Mouse (Mus musculus) stomach, embryonic 16.5 days (tissue): ENCODE measurements around the gene Muc3. TPM values are rescaled to one million over a fixed set of nuclear protein-coding genes. Genes with fewer than 3 reads are reported as not detected.
A peak's percentile ranks its signal among the peaks of the same experiment; 100 is the strongest.

Experiments
- ATAC-seq: fragments of 200-750 bp; cut with Nextera tagmentation; 2 replicates; pipeline ENCODE4 v1.8.0; 2017; ENCODE audit warnings: moderate number of reproducible peaks, moderate TSS enrichment; ENCODE audit not compliant: insufficient read depth, low FRiP score
- H3K27ac ChIP-seq: fragments of 300-500 bp; sonication (generic); 2 replicates; pipeline ENCODE4 v1.5.1; 2014; ENCODE audit warnings: low read length
- H3K27me3 ChIP-seq: fragments of 300-500 bp; sonication (generic); 2 replicates; pipeline ENCODE4 v1.6.1; 2014; ENCODE audit warnings: low read length, control low read depth, mixed read lengths; ENCODE audit not compliant: control insufficient read depth, insufficient read depth
- H3K36me3 ChIP-seq: fragments of 300-500 bp; sonication (generic); 2 replicates; pipeline ENCODE4 v1.6.1; 2014; ENCODE audit warnings: low read length; ENCODE audit not compliant: control insufficient read depth, insufficient read depth
- H3K4me1 ChIP-seq: fragments of 300-500 bp; sonication (generic); 2 replicates; pipeline ENCODE4 v1.6.1; 2014; ENCODE audit warnings: low read length, control low read depth, mixed read lengths; ENCODE audit not compliant: control insufficient read depth, insufficient read depth
- H3K4me2 ChIP-seq: fragments of 300-500 bp; sonication (generic); 2 replicates; pipeline ENCODE4 v1.6.1; 2014; ENCODE audit warnings: low read depth, low read length, mixed read lengths
- H3K4me3 ChIP-seq: fragments of 300-500 bp; sonication (generic); replicated peaks from 2 replicates; pipeline ENCODE4 v1.5.1; 2014; ENCODE audit warnings: mild to moderate bottlenecking, low read length
- H3K9ac ChIP-seq: fragments of 300-500 bp; sonication (generic); 2 replicates; pipeline ENCODE4 v1.6.1; 2014; ENCODE audit warnings: low read length
- H3K9me3 ChIP-seq: fragments of 300-500 bp; sonication (generic); replicated peaks from 2 replicates; pipeline ENCODE4 v1.6.1; 2016; ENCODE audit warnings: low read length, control low read depth; ENCODE audit not compliant: control insufficient read depth
- WGBS: fragments of 180-500 bp; shearing (Covaris S2); extraction: QIAGEN DNeasy Blood & Tissue Kit; methylation state at CpG from one replicate; pipeline ENCODE4 v1.1.7; 2014; 5-methylcytosine and 5-hydroxymethylcytosine counted together
- polyA plus RNA-seq: library from polyadenylated mRNA; unstranded; fragments of >200 nt; fragmentation: Nextera tagmentation; extraction: Ambion mirVana; gene quantifications from 2 replicates; pipeline ENCODE4 v1.2.1, GENCODE M21; 2015

The Muc3 gene
- polyA plus RNA-seq, 1 experiment from 2014 or later: 0.15 TPM

DNA sequence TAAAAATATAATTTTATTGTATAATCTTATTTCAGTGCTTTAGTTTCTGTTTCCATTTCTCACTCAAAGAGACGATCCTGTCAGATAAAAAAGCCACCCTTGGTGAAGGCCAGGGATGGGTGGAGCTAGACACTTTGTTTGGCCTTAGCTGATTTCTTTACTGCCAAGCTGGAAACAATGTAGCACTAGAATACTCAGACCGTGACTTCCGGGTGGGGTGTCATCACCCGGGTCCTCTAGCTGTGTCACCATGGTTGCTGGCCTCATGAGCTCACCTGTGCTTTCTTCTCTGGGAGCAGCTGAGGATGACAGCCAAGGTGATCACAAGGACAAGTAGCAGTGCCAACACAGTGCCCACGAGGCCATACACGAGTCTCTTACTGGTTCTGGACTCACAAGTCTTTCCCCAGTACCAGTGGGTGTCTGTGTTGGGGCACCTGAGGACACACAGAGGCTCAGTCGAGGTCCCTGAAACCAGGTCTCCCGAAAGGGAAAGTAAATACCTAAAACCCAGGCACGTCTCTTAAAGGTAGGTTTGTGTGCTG lies 21.8 kb upstream of the Muc3 start:
- WGBS: 68% methylated on average over 9 of the region's 9 CpGs
- no peak for ATAC-seq
- H3K27ac ChIP-seq: no peak overlapping the region

DNA sequence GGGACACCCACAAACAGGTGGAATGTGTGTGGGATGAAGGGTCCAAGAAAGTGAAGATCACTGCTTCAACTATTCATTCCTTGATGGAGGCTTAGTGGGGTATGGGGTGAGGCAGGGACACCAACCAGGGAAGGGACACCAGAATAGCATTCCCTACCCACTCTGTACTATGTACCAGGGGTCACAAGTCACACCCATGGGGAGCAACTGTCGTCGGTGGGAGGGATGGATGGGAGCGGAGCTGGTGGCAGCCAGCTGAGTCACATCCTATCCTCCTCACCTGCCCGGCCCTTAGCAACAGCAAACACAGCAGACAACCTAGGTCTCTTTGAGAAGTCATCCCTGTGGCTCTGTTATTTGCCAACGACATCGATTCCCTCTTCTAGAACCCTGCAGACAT lies 18.4 kb upstream of the Muc3 start:
- H3K27ac ChIP-seq: no peak overlapping the region
- no peak overlapping the region for H3K4me2 ChIP-seq
- H3K36me3 ChIP-seq: no peaks in the 10 kb centered on the region
- H3K4me1 ChIP-seq: no peaks in the 10 kb centered on the region
- WGBS: 48% methylated on average over 6 of the region's 6 CpGs
- H3K9ac ChIP-seq: no peak overlapping the region
- no peaks in the 10 kb centered on the region for H3K9me3 ChIP-seq
- H3K4me3 ChIP-seq: no peak overlapping the region
- no peaks in the 10 kb centered on the region for H3K27me3 ChIP-seq
- peak; percentile 40; the same call in 1 of the 2 replicates for ATAC-seq

More for the DNA sequence above, 21.8 kb upstream of the Muc3 start:
- H3K36me3 ChIP-seq: no peaks in the 10 kb centered on the region
- no peaks in the 10 kb centered on the region for H3K27me3 ChIP-seq
- no peak overlapping the region for H3K9ac ChIP-seq
- no peak overlapping the region for H3K4me2 ChIP-seq
- H3K4me3 ChIP-seq: no peak overlapping the region
- H3K4me1 ChIP-seq: no peaks in the 10 kb centered on the region
- H3K9me3 ChIP-seq: no peaks in the 10 kb centered on the region

DNA sequence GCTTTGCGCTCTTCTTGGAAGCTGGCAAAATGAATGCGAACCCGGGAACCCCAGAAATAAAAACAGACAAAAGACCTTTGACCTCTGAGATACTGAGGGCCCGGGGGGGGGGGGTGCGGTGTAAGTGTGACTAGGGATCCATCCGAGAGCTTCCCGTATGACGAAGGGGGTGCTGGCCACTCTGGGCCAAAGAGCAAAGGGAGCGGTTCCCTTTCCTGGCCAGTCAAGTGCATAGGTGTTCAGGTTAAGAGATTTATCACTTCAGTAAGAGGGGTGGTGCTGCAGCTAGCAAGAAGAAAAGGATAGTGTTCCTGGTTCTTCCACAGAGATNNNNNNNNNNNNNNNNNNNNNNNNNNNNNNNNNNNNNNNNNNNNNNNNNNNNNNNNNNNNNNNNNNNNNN lies 16.9 kb upstream of the Muc3 start:
- no peaks in the 10 kb centered on the region for H3K27me3 ChIP-seq
- no peak overlapping the region for H3K9ac ChIP-seq
- H3K27ac ChIP-seq: no peak overlapping the region
- no peak overlapping the region for H3K4me3 ChIP-seq
- no peaks in the 10 kb centered on the region for H3K9me3 ChIP-seq
- no peak overlapping the region for H3K4me2 ChIP-seq
- WGBS: 61% methylated on average over 9 of the region's 9 CpGs
- ATAC-seq: no peak
- no peaks in the 10 kb centered on the region for H3K36me3 ChIP-seq
- H3K4me1 ChIP-seq: no peaks in the 10 kb centered on the region

DNA sequence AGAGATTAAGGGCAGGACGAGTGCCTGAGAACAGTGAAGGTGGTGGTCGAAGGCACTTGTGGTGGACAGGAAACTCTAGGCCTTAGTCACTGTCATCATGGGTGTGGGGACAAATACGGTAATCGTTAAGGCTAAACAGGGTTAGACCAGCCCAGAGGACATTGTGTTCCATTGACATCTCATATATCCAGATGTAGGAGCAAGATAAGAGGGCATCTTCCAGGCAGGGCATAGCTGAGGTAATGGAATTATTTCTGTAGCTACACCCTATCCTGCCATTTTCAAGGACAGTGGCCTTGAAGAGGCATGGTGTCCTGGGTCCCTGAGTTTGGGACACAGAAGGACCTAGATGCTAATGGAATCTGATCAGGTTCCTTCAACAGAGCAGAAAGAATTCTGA lies 12.7 kb upstream of the Muc3 start:
- Histone ChIP-seq H3K4me3 (no peak overlapping the region), H3K9me3 (no peaks in the 10 kb centered on the region), H3K36me3 (no peaks in the 10 kb centered on the region), H3K27ac (no peak overlapping the region), H3K27me3 (no peaks in the 10 kb centered on the region), H3K9ac (no peak overlapping the region), H3K4me1 (no peaks in the 10 kb centered on the region), H3K4me2 (no peak overlapping the region)
- no peak for ATAC-seq
- 67% methylated on average over 4 of the region's 4 CpGs for WGBS

DNA sequence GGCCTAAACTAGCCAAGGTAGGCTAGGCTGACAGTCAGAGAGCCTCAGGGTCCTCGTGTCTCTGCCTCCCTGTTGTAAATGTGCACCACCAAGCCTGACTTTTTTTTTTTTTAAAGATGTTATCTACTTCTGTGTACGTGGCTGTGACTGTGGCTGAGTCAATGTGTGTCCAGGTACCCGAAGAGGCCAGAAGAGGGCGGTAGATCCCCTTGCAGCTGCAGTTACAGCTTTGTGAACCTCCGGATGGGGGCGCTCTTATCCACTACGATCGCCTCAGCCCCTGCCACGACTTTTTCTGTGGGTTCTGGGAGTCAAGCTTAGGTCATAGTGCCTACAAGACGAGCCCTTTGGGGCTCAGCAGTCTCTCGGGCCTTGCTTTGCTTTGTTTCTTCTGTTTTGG lies 10.3 kb upstream of the Muc3 start:
- no peak for ATAC-seq
- Histone ChIP-seq H3K4me1 (no peaks in the 10 kb centered on the region), H3K4me2 (no peak overlapping the region), H3K9me3 (no peaks in the 10 kb centered on the region), H3K4me3 (no peak overlapping the region), H3K27ac (no peak overlapping the region), H3K36me3 (no peaks in the 10 kb centered on the region), H3K27me3 (no peaks in the 10 kb centered on the region), H3K9ac (no peak overlapping the region)
- WGBS: 27% methylated on average over 11 of the region's 11 CpGs

DNA sequence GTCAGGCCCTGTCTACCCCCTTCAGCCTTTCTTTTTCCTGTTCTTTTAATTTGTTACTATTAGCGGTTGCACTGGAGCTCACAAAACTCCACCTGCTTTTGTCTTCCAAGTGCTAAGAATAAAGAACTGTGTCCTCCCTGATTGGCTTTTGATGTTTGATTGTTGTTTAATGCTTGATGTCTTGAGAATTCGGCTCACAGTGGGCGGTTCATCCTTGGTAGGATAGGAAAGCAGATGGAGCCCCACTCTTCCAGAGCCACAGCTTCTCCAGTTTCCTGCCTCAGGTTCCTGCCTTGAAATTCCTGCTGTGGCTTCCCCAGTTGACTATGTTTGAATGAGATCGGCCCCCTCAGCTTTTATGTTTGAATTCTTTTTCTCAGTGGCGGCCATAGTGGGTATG lies 4.2 kb upstream of the Muc3 start:
- Histone ChIP-seq H3K4me1 (no peaks in the 10 kb centered on the region), H3K27ac (no peak overlapping the region), H3K4me2 (no peak overlapping the region), H3K27me3 (no peaks in the 10 kb centered on the region), H3K4me3 (no peak overlapping the region), H3K9ac (no peak overlapping the region), H3K9me3 (peaks cover 17% of the 10 kb centered on the region; the same call in 1 of the 2 replicates), H3K36me3 (no peaks in the 10 kb centered on the region)
- ATAC-seq: no peak
- WGBS: 84% methylated on average over 5 of the region's 5 CpGs

DNA sequence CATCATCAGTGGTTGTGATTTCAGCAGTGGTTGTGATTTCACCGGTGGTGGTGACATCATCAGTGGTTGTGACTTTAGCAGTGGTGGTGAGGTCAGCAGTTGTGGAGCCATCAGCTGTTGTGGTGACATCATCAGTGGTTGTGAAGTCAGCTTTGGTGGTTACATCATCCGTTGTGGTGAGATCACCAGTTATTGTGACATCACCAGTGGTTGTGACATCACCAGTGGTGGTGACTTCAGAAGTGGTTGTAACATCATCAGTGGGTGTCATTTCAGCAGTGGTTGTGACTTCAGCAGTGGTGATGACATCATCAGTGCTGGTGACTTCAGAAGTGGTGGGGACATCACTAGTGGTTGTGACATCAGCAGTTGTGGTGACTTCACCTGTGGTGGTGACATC lies 3.5 kb upstream of the Muc3 start:
- H3K9ac ChIP-seq: no peak overlapping the region
- no peaks in the 10 kb centered on the region for H3K4me1 ChIP-seq
- H3K4me2 ChIP-seq: no peak overlapping the region
- ATAC-seq: peak; percentile 71
- H3K36me3 ChIP-seq: no peaks in the 10 kb centered on the region
- peaks cover 17% of the 10 kb centered on the region; the same call in 1 of the 2 replicates for H3K9me3 ChIP-seq
- 70% methylated on average over 2 of the region's 2 CpGs for WGBS
- H3K27me3 ChIP-seq: no peaks in the 10 kb centered on the region
- no peak overlapping the region for H3K4me3 ChIP-seq
- H3K27ac ChIP-seq: no peak overlapping the region

DNA sequence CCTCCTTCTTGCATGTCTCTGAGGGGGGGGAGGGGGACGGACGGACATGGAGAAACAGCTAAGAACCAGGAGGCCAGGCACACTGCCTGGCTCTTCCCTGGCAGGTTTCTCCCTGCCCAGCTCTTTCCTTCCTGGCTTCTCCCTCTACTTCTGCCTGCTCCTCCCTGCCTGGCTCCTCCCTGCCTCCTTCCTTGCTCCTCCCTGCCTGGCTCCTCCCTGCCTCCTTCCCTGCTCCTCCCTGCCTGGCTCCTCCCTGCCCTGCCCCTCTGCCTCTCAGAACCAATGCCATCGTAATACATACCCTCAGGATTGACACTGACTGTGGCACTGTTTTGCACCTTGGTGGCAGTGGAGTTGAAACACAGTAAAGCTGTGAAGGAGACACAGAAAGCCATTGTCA lies 8.3 kb downstream of the Muc3 start:
- Histone ChIP-seq H3K4me2 (no peak overlapping the region), H3K36me3 (no peaks in the 10 kb centered on the region), H3K4me1 (no peaks in the 10 kb centered on the region), H3K9me3 (no peaks in the 10 kb centered on the region), H3K9ac (no peak overlapping the region), H3K27me3 (no peaks in the 10 kb centered on the region), H3K4me3 (no peak overlapping the region), H3K27ac (no peak overlapping the region)
- WGBS: 18% methylated on average over 3 of the region's 3 CpGs
- ATAC-seq: no peak

DNA sequence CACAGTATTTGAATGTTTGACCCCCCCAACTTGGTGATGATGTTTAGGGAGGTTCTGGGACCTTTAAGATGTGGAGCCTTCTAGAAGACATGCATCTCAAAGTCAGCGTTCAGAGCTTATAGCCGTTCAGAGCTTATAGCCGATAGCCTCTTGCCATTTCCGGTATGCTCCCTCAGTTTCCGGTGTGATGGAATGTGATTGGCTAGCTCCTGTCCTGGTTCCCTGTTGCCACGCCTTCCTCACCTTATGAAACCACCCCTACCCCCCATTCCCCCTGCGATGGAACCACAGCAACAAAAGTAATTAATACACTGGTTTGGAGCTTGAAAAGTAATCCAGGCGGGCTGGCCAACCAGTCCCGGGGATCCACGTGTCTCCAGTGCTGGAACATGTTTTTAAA lies 10.1 kb downstream of the Muc3 start:
- WGBS: 81% methylated on average over 10 of the region's 10 CpGs
- H3K4me1 ChIP-seq: no peaks in the 10 kb centered on the region
- H3K9me3 ChIP-seq: no peaks in the 10 kb centered on the region
- H3K4me2 ChIP-seq: no peak overlapping the region
- H3K27me3 ChIP-seq: no peaks in the 10 kb centered on the region
- no peak overlapping the region for H3K4me3 ChIP-seq
- no peak overlapping the region for H3K27ac ChIP-seq
- no peak for ATAC-seq
- H3K36me3 ChIP-seq: no peaks in the 10 kb centered on the region
- H3K9ac ChIP-seq: no peak overlapping the region

DNA sequence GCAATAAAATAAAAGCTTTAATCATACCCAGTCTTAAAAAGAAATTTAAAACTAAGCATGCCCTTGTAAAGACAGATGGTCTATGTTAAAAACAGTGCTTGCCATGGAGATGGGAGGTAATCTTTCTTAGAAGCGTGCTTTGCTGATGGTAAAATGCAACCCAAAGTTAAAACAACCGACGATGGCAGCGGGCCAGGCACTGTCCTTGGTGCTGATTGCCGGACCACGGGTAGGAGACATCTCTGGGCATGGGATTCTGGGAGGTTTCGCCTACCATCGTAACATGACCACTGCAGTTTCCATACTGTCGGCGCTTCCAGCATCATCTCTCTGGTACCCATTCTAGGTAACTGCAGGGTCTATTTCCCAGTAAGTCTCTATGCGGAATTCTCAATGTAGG lies 14.2 kb downstream of the Muc3 start:
- H3K4me2 ChIP-seq: no peak overlapping the region
- no peaks in the 10 kb centered on the region for H3K9me3 ChIP-seq
- H3K4me3 ChIP-seq: no peak overlapping the region
- H3K9ac ChIP-seq: no peak overlapping the region
- H3K4me1 ChIP-seq: no peaks in the 10 kb centered on the region
- 27% methylated on average over 11 of the region's 11 CpGs for WGBS
- no peak overlapping the region for H3K27ac ChIP-seq
- no peaks in the 10 kb centered on the region for H3K27me3 ChIP-seq
- H3K36me3 ChIP-seq: no peaks in the 10 kb centered on the region
- ATAC-seq: no peak
